Mouse (Mus musculus) ES-Bruce4 (cell line): ENCODE measurements around the gene Slc22a5. TPM values are rescaled to one million over a fixed set of nuclear protein-coding genes. Genes with fewer than 3 reads are reported as not detected.

Experiments
- H3K27ac ChIP-seq: 2 replicates; pipeline ENCODE4 v1.5.1; 2012; ENCODE audit warnings: low read length, inconsistent platforms; ENCODE audit not compliant: insufficient read depth
- H3K27me3 ChIP-seq: 2 replicates; pipeline ENCODE4 v1.6.1; 2012; ENCODE audit warnings: mild to moderate bottlenecking, low read length, inconsistent platforms; ENCODE audit not compliant: control insufficient read depth, poor library complexity, insufficient read depth, severe bottlenecking
- H3K36me3 ChIP-seq: 2 replicates; pipeline ENCODE4 v1.6.1; 2012; ENCODE audit warnings: inconsistent platforms, mild to moderate bottlenecking, low read length, moderate library complexity; ENCODE audit not compliant: control insufficient read depth, poor library complexity, insufficient read depth, severe bottlenecking
- H3K4me1 ChIP-seq: one replicate; pipeline ENCODE4 v1.8.1; 2011; ENCODE audit warnings: low read length; ENCODE audit not compliant: control insufficient read depth, insufficient read depth
- H3K4me3 ChIP-seq: 2 replicates; pipeline ENCODE4 v1.5.1; 2011; ENCODE audit warnings: low read depth, mild to moderate bottlenecking, low read length
- H3K9ac ChIP-seq: 2 replicates; pipeline ENCODE4 v1.6.1; 2012; ENCODE audit warnings: low read depth, mild to moderate bottlenecking, inconsistent platforms; ENCODE audit not compliant: poor library complexity, severe bottlenecking
- H3K9me3 ChIP-seq: replicated peaks from 2 replicates; pipeline ENCODE4 v1.6.1; 2012; ENCODE audit warnings: mild to moderate bottlenecking, low read length, inconsistent platforms; ENCODE audit not compliant: control insufficient read depth, poor library complexity, insufficient read depth, severe bottlenecking
- CTCF ChIP-seq: IDR thresholded peaks from one replicate; pipeline ENCODE4 v1.8.1; 2011; ENCODE audit warnings: low read depth, low read length
- EP300 ChIP-seq: IDR thresholded peaks from 2 replicates; pipeline ENCODE4 v1.6.1; 2011; ENCODE audit warnings: low read depth, low read length; ENCODE audit not compliant: insufficient read depth
- POLR2A ChIP-seq: IDR thresholded peaks from one replicate; pipeline ENCODE4 v1.8.1; 2011; ENCODE audit warnings: low read length; ENCODE audit not compliant: insufficient read depth
- polyA plus RNA-seq: library from polyadenylated mRNA; stranded (reverse); fragments of >200 nt; gene quantifications from 2 replicates; pipeline ENCODE4 v1.2.4, GENCODE M21; 2011; ENCODE audit warnings: low read depth; ENCODE audit not compliant: missing spikeins, insufficient read depth, insufficient read length

Slc22a5 gene
- polyA plus RNA-seq, 1 experiment: 7.7 TPM

- Histone ChIP-seq H3K4me3 (no peak overlapping the region), H3K27ac (no peak overlapping the region), H3K9me3 (no peaks in the 10 kb centered on the region), H3K27me3 (no peaks in the 10 kb centered on the region), H3K9ac (no peak overlapping the region), H3K36me3 (no peaks in the 10 kb centered on the region), H3K4me1 (no peaks in the 10 kb centered on the region)
- TF ChIP-seq CTCF: no peak
- no peak for TF ChIP-seq EP300
- no peak for TF ChIP-seq POLR2A
Observed at GRCm38 (mm10) chr11:53918851-53919250, 27.4 kb upstream of the Slc22a5 start.

- Histone ChIP-seq H3K4me1 (no peaks in the 10 kb centered on the region), H3K27ac (no peak overlapping the region), H3K9ac (no peak overlapping the region), H3K9me3 (no peaks in the 10 kb centered on the region), H3K36me3 (no peaks in the 10 kb centered on the region), H3K4me3 (no peak overlapping the region), H3K27me3 (no peaks in the 10 kb centered on the region)
- no peak for TF ChIP-seq CTCF
- no peak for TF ChIP-seq POLR2A
- no peak for TF ChIP-seq EP300
Observed at GRCm38 (mm10) chr11:53911011-53911410, 19.6 kb upstream of the Slc22a5 start.

GRCm38 (mm10) chr11:53908686-53909085, 17.2 kb upstream of the Slc22a5 start:
- TF ChIP-seq POLR2A: no peak
- no peak for TF ChIP-seq EP300
- TF ChIP-seq CTCF: no peak
- Histone ChIP-seq H3K9me3 (no peaks in the 10 kb centered on the region), H3K4me3 (no peak overlapping the region), H3K27me3 (no peaks in the 10 kb centered on the region), H3K36me3 (no peaks in the 10 kb centered on the region), H3K9ac (no peak overlapping the region), H3K4me1 (peaks cover 5% of the 10 kb centered on the region), H3K27ac (no peak overlapping the region)

- peaks cover 5% of the 10 kb centered on the region for H3K4me1 ChIP-seq
- H3K4me3 ChIP-seq: no peak overlapping the region
- H3K36me3 ChIP-seq: no peaks in the 10 kb centered on the region
- H3K27me3 ChIP-seq: no peaks in the 10 kb centered on the region
- H3K9me3 ChIP-seq: no peaks in the 10 kb centered on the region
- TF ChIP-seq CTCF (no peak), POLR2A (no peak), EP300 (no peak)
- H3K9ac ChIP-seq: no peak overlapping the region
- no peak overlapping the region; the same call in 1 of the 2 replicates for H3K27ac ChIP-seq
Observed at GRCm38 (mm10) chr11:53904534-53904925, 13.1 kb upstream of the Slc22a5 start.

- Histone ChIP-seq H3K9ac (no peak overlapping the region), H3K9me3 (no peaks in the 10 kb centered on the region), H3K27me3 (no peaks in the 10 kb centered on the region), H3K4me1 (peaks cover 5% of the 10 kb centered on the region), H3K27ac (peak overlapping the region; percentile 21; the same call in 1 of the 2 replicates), H3K36me3 (no peaks in the 10 kb centered on the region), H3K4me3 (no peak overlapping the region)
- TF ChIP-seq POLR2A: no peak
- TF ChIP-seq EP300: peak; percentile 68
- no peak for TF ChIP-seq CTCF
Observed at GRCm38 (mm10) chr11:53903781-53904533, 12.5 kb upstream of the Slc22a5 start.

GRCm38 (mm10) chr11:53902741-53903140, 11.3 kb upstream of the Slc22a5 start:
- Histone ChIP-seq H3K4me1 (peaks cover 5% of the 10 kb centered on the region), H3K27me3 (no peaks in the 10 kb centered on the region), H3K4me3 (no peak overlapping the region), H3K27ac (no peak overlapping the region), H3K36me3 (no peaks in the 10 kb centered on the region), H3K9ac (no peak overlapping the region), H3K9me3 (no peaks in the 10 kb centered on the region)
- TF ChIP-seq POLR2A: no peak
- TF ChIP-seq EP300: no peak
- no peak for TF ChIP-seq CTCF
